Comparison of ENCODE assay signal across 17 mouse cellular contexts in the genomic region with DNA sequence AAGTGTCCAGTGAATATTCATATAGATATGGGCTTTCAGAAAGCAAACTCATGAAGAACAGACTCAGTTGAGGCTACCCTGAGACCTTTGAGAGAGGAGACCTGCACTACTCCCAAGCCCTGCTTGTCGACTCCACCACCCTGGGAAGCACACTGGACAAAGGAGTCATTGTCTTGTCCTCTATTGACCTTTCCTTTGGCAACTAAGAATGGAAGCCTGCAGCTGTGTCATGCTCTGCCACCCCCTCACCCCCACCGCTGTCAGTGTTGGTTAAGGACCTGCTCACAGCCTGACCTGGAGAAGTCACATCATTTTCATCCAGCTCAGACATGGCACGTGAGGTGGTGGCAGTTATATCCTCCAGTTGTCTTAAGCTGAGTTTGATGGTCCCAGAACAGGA. TPM values are rescaled to one million over a fixed set of nuclear protein-coding genes. Genes with fewer than 3 reads are reported as not detected.
DNase-seq lines count a peak whose midpoint lies in the region; ATAC-seq and TF ChIP-seq lines count a peak whose summit lies in the region.
"Had no signal": no experiment of that assay in that cellular context is flagged by ENCODE, and none has a peak within 500 bp of the region (broad histone marks: within the 10 kb centered on the region; RNA-seq: fewer than 3 reads in every experiment).

No protein-coding gene starts in this region.

- TF ChIP-seq CTCF in hindbrain, postnatal 0 days (IDR thresholded peaks at IDR 0.05; ENCODE audit: low read depth) = no peak

- no peak overlapping the region for H3K4me2 ChIP-seq in hindbrain, postnatal 0 days (ENCODE audit: low read depth, low read length)
- H3K4me2 ChIP-seq: embryonic facial prominence, embryonic 15.5 days; forebrain, embryonic 13.5 days; kidney, embryonic 15.5 days; midbrain, embryonic 12.5 days had no signal

- peak; percentile 55; the same call in 1 of the 2 replicates for ATAC-seq in frontal cortex, adult (ENCODE audit: low TSS enrichment)
- no peak for ATAC-seq in hindbrain, postnatal 0 days
- ATAC-seq: forebrain, embryonic 13.5 days had no signal

- H3K9me3 ChIP-seq in hindbrain, embryonic 10.5 days = no peaks in the 10 kb centered on the region
- H3K9me3 ChIP-seq in hindbrain, postnatal 0 days (ENCODE audit: low read length) = no peaks in the 10 kb centered on the region
- H3K9me3 ChIP-seq: embryonic facial prominence, embryonic 15.5 days; forebrain, embryonic 13.5 days; G1E; kidney, embryonic 15.5 days; midbrain, embryonic 12.5 days had no signal

- DNase-seq in frontal cortex, postnatal 36 days (ENCODE audit: low spot score in 2 of 2) = no peak
- DNase-seq in hindbrain, embryonic 10.5 days (ENCODE audit: low spot score) = no peak
- DNase-seq in hindbrain, postnatal 0 days (ENCODE audit: low spot score) = no peak
- peak; percentile 66 for DNase-seq in Muller cell, postnatal 12 days (ENCODE audit: inconsistent ontology term)
- peak; percentile 13 for DNase-seq in gonadal fat pad, adult 2 months (ENCODE audit: low read depth)
- DNase-seq in layer of hippocampus, adult 8-10 months (ENCODE audit: low spot score in 2 of 2) = no peak
- DNase-seq: cerebellum, postnatal 36 days; lung, adult 18-20 months; lung, postnatal 36 days; right cerebral cortex, postnatal 25 days; thymus, postnatal 14 days had no signal

- no peak overlapping the region for H3K4me3 ChIP-seq in hindbrain, embryonic 10.5 days
- H3K4me3 ChIP-seq in hindbrain, postnatal 0 days (ENCODE audit: low read length) = no peak overlapping the region
- H3K4me3 ChIP-seq: embryonic facial prominence, embryonic 15.5 days; forebrain, embryonic 13.5 days; kidney, embryonic 15.5 days; midbrain, embryonic 12.5 days had no signal

- H3K27me3 ChIP-seq in hindbrain, embryonic 10.5 days (ENCODE audit: insufficient read depth, poor library complexity, severe bottlenecking) = peaks cover 6% of the 10 kb centered on the region
- H3K27me3 ChIP-seq in hindbrain, postnatal 0 days (ENCODE audit: insufficient read depth, low read length) = no peaks in the 10 kb centered on the region
- H3K27me3 ChIP-seq: embryonic facial prominence, embryonic 15.5 days; forebrain, embryonic 13.5 days; kidney, embryonic 15.5 days; midbrain, embryonic 12.5 days had no signal

- no peaks in the 10 kb centered on the region for H3K36me3 ChIP-seq in hindbrain, embryonic 10.5 days
- no peaks in the 10 kb centered on the region for H3K36me3 ChIP-seq in hindbrain, postnatal 0 days (ENCODE audit: insufficient read depth, low read length)
- H3K36me3 ChIP-seq: embryonic facial prominence, embryonic 15.5 days; G1E; kidney, embryonic 15.5 days; midbrain, embryonic 12.5 days had no signal

- WGBS in hindbrain, embryonic 10.5 days = 37% methylated on average over 3 of the region's 3 CpGs
- 33% methylated on average over 3 of the region's 3 CpGs for WGBS in hindbrain, postnatal 0 days

- no peak overlapping the region for H3K9ac ChIP-seq in hindbrain, postnatal 0 days (replicated peaks; ENCODE audit: low read length)
- H3K9ac ChIP-seq: embryonic facial prominence, embryonic 15.5 days; forebrain, embryonic 13.5 days; kidney, embryonic 15.5 days; midbrain, embryonic 12.5 days had no signal

- peak overlapping the region; percentile 19; the same call in 1 of the 2 replicates for H3K27ac ChIP-seq in hindbrain, embryonic 10.5 days
- H3K27ac ChIP-seq in hindbrain, postnatal 0 days = no peak overlapping the region
- H3K27ac ChIP-seq: embryonic facial prominence, embryonic 15.5 days; forebrain, embryonic 13.5 days; kidney, embryonic 15.5 days; midbrain, embryonic 12.5 days had no signal

- H3K4me1 ChIP-seq in hindbrain, embryonic 10.5 days (replicated peaks) = peaks cover 38% of the 10 kb centered on the region
- H3K4me1 ChIP-seq in hindbrain, postnatal 0 days (ENCODE audit: insufficient read depth, low read length) = no peaks in the 10 kb centered on the region
- H3K4me1 ChIP-seq: embryonic facial prominence, embryonic 15.5 days; forebrain, embryonic 13.5 days; kidney, embryonic 15.5 days had no signal

RNA-seq across cellular contexts. Expression of a gene that starts 34.1 kb away (rescaled TPM):
- 0.86 and 1.8 TPM in 2 replicates for polyA plus RNA-seq in hindbrain, embryonic 10.5 days (2016; fragmentation: Nextera tagmentation; extraction: Ambion mirVana)
- total RNA-seq in hindbrain, postnatal 0 days (2014; rRNA removed) = 16.4 and 21.1 TPM in 2 replicates
- 4.9 and 7.0 TPM in 2 replicates for polyA plus RNA-seq in hindbrain, postnatal 0 days (2015; fragmentation: Nextera tagmentation; extraction: Ambion mirVana)
- polyA plus RNA-seq in gonadal fat pad, adult 2 months (2012; rRNA removed) = 6.8 and 7.1 TPM in 2 replicates
- total RNA-seq in layer of hippocampus, adult 8-10 months (2022) = 1 to 10 TPM; 3.7 to 5.3 (median 4.6) TPM
- total RNA-seq: G1E had no signal
- polyA plus RNA-seq: G1E had no signal

Comparison
In these comparisons a context has a peak if more than half of its experiments do, and no peak if none do; other contexts are left out.
1. DNase-seq: peak in Muller cell, postnatal 12 days (single experiment) and gonadal fat pad, adult 2 months (single experiment); none in frontal cortex, postnatal 36 days (0 of 2), hindbrain, embryonic 10.5 days (single experiment), hindbrain, postnatal 0 days (single experiment) and layer of hippocampus, adult 8-10 months (0 of 2).